Mouse (Mus musculus): ENCODE data around the gene Smco2. TPM values are rescaled to one million over a fixed set of nuclear protein-coding genes. Genes with fewer than 3 reads are reported as not detected.

The Smco2 gene
- polyA plus RNA-seq (2015; fragmentation: Nextera tagmentation; extraction: Ambion mirVana) = not detected in 2 replicates

- Histone ChIP-seq H3K4me2 (no peak within 1 kb of the TSS), H3K4me1 (no peaks in the 10 kb centered on the region), H3K36me3 (no peaks in the 10 kb centered on the region), H3K9ac (no peak within 1 kb of the TSS), H3K27ac (no peak within 1 kb of the TSS), H3K4me3 (replicated peaks) (no peak within 1 kb of the TSS), H3K27me3 (no peaks in the 10 kb centered on the region), H3K9me3 (replicated peaks) (no peaks in the 10 kb centered on the region)
- no peak for ATAC-seq (replicated peaks; ENCODE audit: low FRiP score)
- 76% methylated on average over 4 of the region's 4 CpGs for WGBS
These were observed at the start of gene Smco2 for GRCm38 (mm10) chr6:146850050-146850449. TSS of gene Smco2 (plus strand) at chr6:146850104.

- H3K36me3 ChIP-seq = no peaks in the 10 kb centered on the region
- H3K4me2 ChIP-seq = no peak overlapping the region
- H3K27ac ChIP-seq = no peak overlapping the region
- H3K4me1 ChIP-seq = no peaks in the 10 kb centered on the region
- H3K4me3 ChIP-seq (replicated peaks) = no peak overlapping the region
- H3K9ac ChIP-seq = no peak overlapping the region
- no peaks in the 10 kb centered on the region for H3K9me3 ChIP-seq (replicated peaks)
- no peaks in the 10 kb centered on the region for H3K27me3 ChIP-seq
- no peak for ATAC-seq (replicated peaks; ENCODE audit: low FRiP score)
- WGBS = 92% methylated on average over 6 of the region's 6 CpGs
These were observed 39.9 kb upstream of the Smco2 start for GRCm38 (mm10) chr6:146809991-146810390.

GRCm38 (mm10) chr6:146813007-146813406, 36.9 kb upstream of the Smco2 start:
- H3K27ac ChIP-seq = no peak overlapping the region
- no peak for ATAC-seq (replicated peaks; ENCODE audit: low FRiP score)
- no peaks in the 10 kb centered on the region for H3K27me3 ChIP-seq
- no peaks in the 10 kb centered on the region for H3K4me1 ChIP-seq
- no peak overlapping the region for H3K4me3 ChIP-seq (replicated peaks)
- no peak overlapping the region for H3K4me2 ChIP-seq
- 92% methylated on average over 5 of the region's 5 CpGs for WGBS
- no peaks in the 10 kb centered on the region for H3K9me3 ChIP-seq (replicated peaks)
- H3K36me3 ChIP-seq = no peaks in the 10 kb centered on the region
- no peak overlapping the region for H3K9ac ChIP-seq

GRCm38 (mm10) chr6:146820177-146820965, 29.5 kb upstream of the Smco2 start:
- no peak overlapping the region for H3K4me2 ChIP-seq

GRCm38 (mm10) chr6:146821958-146822357, 27.9 kb upstream of the Smco2 start:
- Histone ChIP-seq H3K4me2 (no peak overlapping the region), H3K27ac (no peak overlapping the region), H3K36me3 (no peaks in the 10 kb centered on the region), H3K27me3 (no peaks in the 10 kb centered on the region), H3K4me3 (replicated peaks) (no peak overlapping the region), H3K9me3 (replicated peaks) (no peaks in the 10 kb centered on the region), H3K4me1 (no peaks in the 10 kb centered on the region), H3K9ac (no peak overlapping the region)
- no peak for ATAC-seq (replicated peaks; ENCODE audit: low FRiP score)
- 91% methylated on average over 13 of the region's 13 CpGs for WGBS

More at GRCm38 (mm10) chr6:146820177-146820965, 29.5 kb upstream of the Smco2 start:
- Histone ChIP-seq H3K36me3 (no peaks in the 10 kb centered on the region), H3K27ac (no peak overlapping the region), H3K27me3 (no peaks in the 10 kb centered on the region), H3K4me3 (replicated peaks) (no peak overlapping the region), H3K9ac (no peak overlapping the region), H3K9me3 (replicated peaks) (no peaks in the 10 kb centered on the region), H3K4me1 (no peaks in the 10 kb centered on the region)
- no peak for ATAC-seq (replicated peaks; ENCODE audit: low FRiP score)
- WGBS = 70% methylated on average over 29 of the region's 29 CpGs

GRCm38 (mm10) chr6:146824727-146825486, 25.0 kb upstream of the Smco2 start:
- WGBS = 40% methylated on average over 16 of the region's 16 CpGs
- H3K4me1 ChIP-seq = no peaks in the 10 kb centered on the region
- 0 out of 2 replicates have a peak, but pooled peaks have one; percentile 26 for ATAC-seq (replicated peaks; ENCODE audit: low FRiP score)
- no peak overlapping the region for H3K9ac ChIP-seq
- H3K4me3 ChIP-seq (replicated peaks) = no peak overlapping the region
- 0 out of 2 replicates have a peak overlapping the region, but pooled peaks have one; percentile 31 for H3K4me2 ChIP-seq
- no peak overlapping the region for H3K27ac ChIP-seq
- no peaks in the 10 kb centered on the region for H3K27me3 ChIP-seq
- no peaks in the 10 kb centered on the region for H3K9me3 ChIP-seq (replicated peaks)
- H3K36me3 ChIP-seq = no peaks in the 10 kb centered on the region

GRCm38 (mm10) chr6:146825487-146825773, 24.5 kb upstream of the Smco2 start:
- ATAC-seq (replicated peaks; ENCODE audit: low FRiP score) = no peak
- Histone ChIP-seq H3K36me3 (no peaks in the 10 kb centered on the region), H3K27ac (no peak overlapping the region), H3K4me3 (replicated peaks) (no peak overlapping the region), H3K9me3 (replicated peaks) (no peaks in the 10 kb centered on the region), H3K4me1 (no peaks in the 10 kb centered on the region), H3K4me2 (no peak overlapping the region), H3K9ac (no peak overlapping the region), H3K27me3 (no peaks in the 10 kb centered on the region)
- 86% methylated on average over 1 of the region's 1 CpGs for WGBS

- no peak overlapping the region for H3K27ac ChIP-seq
- no peak overlapping the region for H3K4me2 ChIP-seq
- no peak overlapping the region for H3K4me3 ChIP-seq (replicated peaks)
- H3K9ac ChIP-seq = no peak overlapping the region
- no peaks in the 10 kb centered on the region for H3K4me1 ChIP-seq
- no peaks in the 10 kb centered on the region for H3K27me3 ChIP-seq
- no peaks in the 10 kb centered on the region for H3K9me3 ChIP-seq (replicated peaks)
- no peaks in the 10 kb centered on the region for H3K36me3 ChIP-seq
- 86% methylated on average over 12 of the region's 12 CpGs for WGBS
- ATAC-seq (replicated peaks; ENCODE audit: low FRiP score) = no peak
These were observed 18.6 kb upstream of the Smco2 start for GRCm38 (mm10) chr6:146831320-146831719.

- H3K4me1 ChIP-seq = no peaks in the 10 kb centered on the region
- H3K36me3 ChIP-seq = no peaks in the 10 kb centered on the region
- no peak overlapping the region for H3K4me3 ChIP-seq (replicated peaks)
- no peak overlapping the region for H3K27ac ChIP-seq
- WGBS = 73% methylated on average over 6 of the region's 6 CpGs
- no peak overlapping the region for H3K4me2 ChIP-seq
- H3K9ac ChIP-seq = no peak overlapping the region
- no peaks in the 10 kb centered on the region for H3K27me3 ChIP-seq
- no peaks in the 10 kb centered on the region for H3K9me3 ChIP-seq (replicated peaks)
- peak; percentile 69 for ATAC-seq (replicated peaks; ENCODE audit: low FRiP score)
These were observed 16.2 kb upstream of the Smco2 start for GRCm38 (mm10) chr6:146833485-146834314.

GRCm38 (mm10) chr6:146834342-146834741, 15.6 kb upstream of the Smco2 start:
- 76% methylated on average over 3 of the region's 3 CpGs for WGBS
- no peaks in the 10 kb centered on the region for H3K4me1 ChIP-seq
- no peak for ATAC-seq (replicated peaks; ENCODE audit: low FRiP score)
- H3K4me2 ChIP-seq = no peak overlapping the region
- H3K36me3 ChIP-seq = no peaks in the 10 kb centered on the region
- H3K9ac ChIP-seq = no peak overlapping the region
- no peaks in the 10 kb centered on the region for H3K9me3 ChIP-seq (replicated peaks)
- no peak overlapping the region for H3K4me3 ChIP-seq (replicated peaks)
- no peaks in the 10 kb centered on the region for H3K27me3 ChIP-seq
- H3K27ac ChIP-seq = no peak overlapping the region

GRCm38 (mm10) chr6:146835784-146836183, 14.1 kb upstream of the Smco2 start:
- Histone ChIP-seq H3K36me3 (no peaks in the 10 kb centered on the region), H3K4me1 (no peaks in the 10 kb centered on the region), H3K27me3 (no peaks in the 10 kb centered on the region), H3K27ac (no peak overlapping the region), H3K4me2 (no peak overlapping the region), H3K4me3 (replicated peaks) (no peak overlapping the region), H3K9me3 (replicated peaks) (no peaks in the 10 kb centered on the region), H3K9ac (no peak overlapping the region)
- no peak for ATAC-seq (replicated peaks; ENCODE audit: low FRiP score)
- WGBS = 21% methylated on average over 4 of the region's 4 CpGs

GRCm38 (mm10) chr6:146837316-146837715, 12.6 kb upstream of the Smco2 start:
- Histone ChIP-seq H3K9me3 (replicated peaks) (no peaks in the 10 kb centered on the region), H3K4me1 (no peaks in the 10 kb centered on the region), H3K27ac (no peak overlapping the region), H3K9ac (no peak overlapping the region), H3K27me3 (no peaks in the 10 kb centered on the region), H3K36me3 (no peaks in the 10 kb centered on the region), H3K4me2 (no peak overlapping the region), H3K4me3 (replicated peaks) (no peak overlapping the region)
- no peak for ATAC-seq (replicated peaks; ENCODE audit: low FRiP score)
- 72% methylated on average over 7 of the region's 7 CpGs for WGBS
